Mouse (Mus musculus): ENCODE measurements around the gene Irak4. TPM values are rescaled to one million over a fixed set of nuclear protein-coding genes. Genes with fewer than 3 reads are reported as not detected.

The Irak4 gene
- polyA plus RNA-seq, 1 experiment from 2014 or later, result 2.7 TPM

DNA sequence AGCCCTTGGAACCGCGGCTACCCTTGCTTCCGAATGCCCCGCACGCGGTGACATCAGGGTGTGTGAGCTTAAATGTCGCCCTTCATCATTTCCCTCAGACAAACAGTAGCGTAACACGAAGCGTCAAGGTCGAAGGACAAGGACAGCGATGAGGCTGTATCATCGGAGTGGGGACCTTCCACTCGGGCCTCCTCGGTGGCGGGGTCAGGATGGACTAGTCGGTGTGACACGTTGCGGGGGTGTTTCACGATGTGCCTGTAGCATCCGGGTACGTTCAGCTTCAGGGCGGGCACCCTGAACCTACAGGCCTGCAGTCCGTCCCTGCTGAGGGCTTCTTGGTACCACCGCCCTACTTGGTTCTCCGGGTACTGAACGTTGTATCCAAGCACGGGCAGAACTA is 20.2 kb upstream of the Irak4 start:
- H3K27me3 ChIP-seq (ENCODE audit: control insufficient read depth, insufficient read depth, low read length), result no peaks in the 10 kb centered on the region
- H3K4me2 ChIP-seq (ENCODE audit: low read depth, severe bottlenecking), result no peak overlapping the region
- H3K9me3 ChIP-seq (ENCODE audit: control insufficient read depth, low read length), result no peaks in the 10 kb centered on the region
- no peak overlapping the region for H3K9ac ChIP-seq (ENCODE audit: low read length)
- no peak overlapping the region for H3K4me3 ChIP-seq (ENCODE audit: low read depth, low read length)
- H3K36me3 ChIP-seq (ENCODE audit: control insufficient read depth, insufficient read depth, low read length), result no peaks in the 10 kb centered on the region
- H3K27ac ChIP-seq (replicated peaks; ENCODE audit: low read depth, low read length), result no peak overlapping the region
- DNase-seq (ENCODE audit: low spot score) (no peak), ATAC-seq (ENCODE audit: insufficient number of reproducible peaks, low FRiP score, low TSS enrichment, low read depth) (no peak)
- 86% methylated on average over 28 of the region's 28 CpGs for WGBS
- no peaks in the 10 kb centered on the region for H3K4me1 ChIP-seq (ENCODE audit: control insufficient read depth, insufficient read depth, low read length)

GRCm38 (mm10) chr15:94524956-94525355 is 18.5 kb upstream of the Irak4 start:
- Histone ChIP-seq H3K9me3 (ENCODE audit: control insufficient read depth, low read length) (no peaks in the 10 kb centered on the region), H3K27ac (replicated peaks; ENCODE audit: low read depth, low read length) (no peak overlapping the region), H3K4me2 (ENCODE audit: low read depth, severe bottlenecking) (no peak overlapping the region), H3K4me3 (ENCODE audit: low read depth, low read length) (no peak overlapping the region), H3K9ac (ENCODE audit: low read length) (no peak overlapping the region), H3K36me3 (ENCODE audit: control insufficient read depth, insufficient read depth, low read length) (no peaks in the 10 kb centered on the region), H3K4me1 (ENCODE audit: control insufficient read depth, insufficient read depth, low read length) (no peaks in the 10 kb centered on the region), H3K27me3 (ENCODE audit: control insufficient read depth, insufficient read depth, low read length) (no peaks in the 10 kb centered on the region)
- 85% methylated on average over 12 of the region's 12 CpGs for WGBS
- DNase-seq (ENCODE audit: low spot score) (no peak), ATAC-seq (ENCODE audit: insufficient number of reproducible peaks, low FRiP score, low TSS enrichment, low read depth) (no peak)

GRCm38 (mm10) chr15:94530519-94530918 is 12.9 kb upstream of the Irak4 start:
- Histone ChIP-seq H3K4me3 (ENCODE audit: low read depth, low read length) (no peak overlapping the region), H3K4me2 (ENCODE audit: low read depth, severe bottlenecking) (no peak overlapping the region), H3K27ac (replicated peaks; ENCODE audit: low read depth, low read length) (no peak overlapping the region), H3K36me3 (ENCODE audit: control insufficient read depth, insufficient read depth, low read length) (no peaks in the 10 kb centered on the region), H3K4me1 (ENCODE audit: control insufficient read depth, insufficient read depth, low read length) (no peaks in the 10 kb centered on the region), H3K9ac (ENCODE audit: low read length) (no peak overlapping the region), H3K27me3 (ENCODE audit: control insufficient read depth, insufficient read depth, low read length) (no peaks in the 10 kb centered on the region), H3K9me3 (ENCODE audit: control insufficient read depth, low read length) (no peaks in the 10 kb centered on the region)
- WGBS, result 81% methylated on average over 3 of the region's 3 CpGs
- DNase-seq (ENCODE audit: low spot score) (no peak), ATAC-seq (ENCODE audit: insufficient number of reproducible peaks, low FRiP score, low TSS enrichment, low read depth) (no peak)

DNA sequence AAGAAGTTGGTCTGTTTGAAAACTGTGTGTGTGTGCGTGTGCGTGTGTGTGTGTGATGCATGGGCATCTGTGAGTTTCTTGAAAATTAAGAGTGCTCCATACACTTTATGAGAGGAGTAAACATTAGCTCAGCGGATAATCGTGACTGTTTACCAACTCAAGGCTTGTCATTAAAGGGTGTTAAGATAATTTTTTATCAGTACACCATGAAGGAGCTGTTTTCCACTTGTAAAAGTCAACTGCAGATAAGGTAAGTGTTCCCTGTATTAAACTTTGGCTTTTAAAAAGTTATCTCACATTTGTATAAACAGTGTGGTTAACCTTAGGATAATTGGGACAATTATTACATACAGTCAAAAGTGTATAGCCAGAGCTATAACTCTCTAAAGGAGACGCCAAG is 11.1 kb upstream of the Irak4 start:
- DNase-seq (ENCODE audit: low spot score) (no peak), ATAC-seq (ENCODE audit: insufficient number of reproducible peaks, low FRiP score, low TSS enrichment, low read depth) (no peak)
- H3K4me3 ChIP-seq (ENCODE audit: low read depth, low read length), result no peak overlapping the region
- 95% methylated on average over 5 of the region's 5 CpGs for WGBS
- no peak overlapping the region for H3K4me2 ChIP-seq (ENCODE audit: low read depth, severe bottlenecking)
- no peaks in the 10 kb centered on the region for H3K36me3 ChIP-seq (ENCODE audit: control insufficient read depth, insufficient read depth, low read length)
- no peaks in the 10 kb centered on the region for H3K9me3 ChIP-seq (ENCODE audit: control insufficient read depth, low read length)
- no peak overlapping the region for H3K9ac ChIP-seq (ENCODE audit: low read length)
- H3K27ac ChIP-seq (replicated peaks; ENCODE audit: low read depth, low read length), result no peak overlapping the region
- no peaks in the 10 kb centered on the region for H3K4me1 ChIP-seq (ENCODE audit: control insufficient read depth, insufficient read depth, low read length)
- H3K27me3 ChIP-seq (ENCODE audit: control insufficient read depth, insufficient read depth, low read length), result no peaks in the 10 kb centered on the region

DNA sequence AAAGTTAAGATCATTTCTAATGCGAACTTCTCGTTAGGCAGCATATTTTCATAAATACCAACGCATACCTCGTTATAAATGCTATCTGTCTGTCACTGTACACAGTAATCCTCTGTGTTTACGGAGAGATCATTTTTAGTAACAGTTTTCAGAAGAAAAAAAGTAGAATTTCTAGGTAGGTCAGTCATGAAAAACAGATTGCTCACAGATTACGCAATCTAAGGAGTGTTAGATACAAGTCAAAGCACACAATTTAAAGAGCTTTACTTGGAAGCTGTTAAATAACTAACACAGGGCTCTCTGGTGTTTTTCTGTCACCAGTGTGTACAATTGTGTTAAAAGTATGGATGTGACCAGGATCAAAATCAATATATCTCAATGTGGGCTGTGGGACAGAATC is 10.5 kb upstream of the Irak4 start:
- Histone ChIP-seq H3K27ac (replicated peaks; ENCODE audit: low read depth, low read length) (no peak overlapping the region), H3K36me3 (ENCODE audit: control insufficient read depth, insufficient read depth, low read length) (no peaks in the 10 kb centered on the region), H3K27me3 (ENCODE audit: control insufficient read depth, insufficient read depth, low read length) (no peaks in the 10 kb centered on the region), H3K4me2 (ENCODE audit: low read depth, severe bottlenecking) (no peak overlapping the region), H3K4me3 (ENCODE audit: low read depth, low read length) (no peak overlapping the region), H3K9ac (ENCODE audit: low read length) (no peak overlapping the region), H3K9me3 (ENCODE audit: control insufficient read depth, low read length) (no peaks in the 10 kb centered on the region), H3K4me1 (ENCODE audit: control insufficient read depth, insufficient read depth, low read length) (no peaks in the 10 kb centered on the region)
- no peak for ATAC-seq (ENCODE audit: insufficient number of reproducible peaks, low FRiP score, low TSS enrichment, low read depth)
- DNase-seq (ENCODE audit: low spot score), result no peak
- 95% methylated on average over 6 of the region's 6 CpGs for WGBS

DNA sequence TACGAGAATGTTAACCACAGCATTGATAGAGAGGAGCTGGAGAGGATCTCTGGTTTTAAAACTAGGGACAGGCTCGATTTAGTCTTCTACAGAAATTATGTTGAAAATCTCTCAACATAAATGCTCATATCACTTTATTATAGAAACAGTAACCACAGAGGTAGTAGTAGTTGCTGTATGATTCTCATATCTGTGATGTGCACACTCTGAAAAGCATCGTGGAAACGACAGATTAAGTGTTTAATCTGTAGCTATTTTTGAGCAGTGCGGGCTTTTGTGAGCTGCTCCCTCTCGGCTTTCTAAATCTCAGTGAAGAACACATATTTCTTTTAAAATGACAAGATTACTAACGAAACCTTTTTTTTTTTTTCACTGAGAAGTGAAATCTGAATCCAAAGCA is 7.9 kb upstream of the Irak4 start:
- no peaks in the 10 kb centered on the region for H3K9me3 ChIP-seq (ENCODE audit: control insufficient read depth, low read length)
- no peak overlapping the region for H3K27ac ChIP-seq (replicated peaks; ENCODE audit: low read depth, low read length)
- 88% methylated on average over 7 of the region's 7 CpGs for WGBS
- no peak overlapping the region for H3K9ac ChIP-seq (ENCODE audit: low read length)
- no peak overlapping the region for H3K4me2 ChIP-seq (ENCODE audit: low read depth, severe bottlenecking)
- ATAC-seq (ENCODE audit: insufficient number of reproducible peaks, low FRiP score, low TSS enrichment, low read depth) (no peak), DNase-seq (ENCODE audit: low spot score) (no peak)
- no peaks in the 10 kb centered on the region for H3K36me3 ChIP-seq (ENCODE audit: control insufficient read depth, insufficient read depth, low read length)
- no peaks in the 10 kb centered on the region for H3K4me1 ChIP-seq (ENCODE audit: control insufficient read depth, insufficient read depth, low read length)
- no peak overlapping the region for H3K4me3 ChIP-seq (ENCODE audit: low read depth, low read length)
- H3K27me3 ChIP-seq (ENCODE audit: control insufficient read depth, insufficient read depth, low read length), result no peaks in the 10 kb centered on the region

DNA sequence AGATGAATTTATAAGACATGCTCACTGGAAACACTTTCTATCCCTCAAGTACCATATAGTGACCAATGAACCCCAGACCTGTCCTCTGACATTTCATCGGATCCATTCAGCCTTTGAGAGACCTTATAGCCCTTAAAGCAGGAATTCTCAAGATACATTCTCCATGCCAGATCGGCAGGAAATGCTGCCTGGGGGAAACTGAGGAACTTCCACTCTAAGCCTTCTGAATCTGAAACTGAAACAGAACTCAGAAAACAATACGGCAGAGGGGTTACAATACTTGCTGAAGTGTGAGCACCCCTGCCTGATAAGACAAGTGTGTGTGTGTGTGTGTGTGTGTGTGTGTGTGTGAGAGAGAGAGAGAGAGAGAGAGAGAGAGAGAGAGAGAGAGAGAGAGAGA is 4.1 kb upstream of the Irak4 start:
- no peak for ATAC-seq (ENCODE audit: insufficient number of reproducible peaks, low FRiP score, low TSS enrichment, low read depth)
- H3K4me3 ChIP-seq (ENCODE audit: low read depth, low read length), result no peak overlapping the region
- no peak overlapping the region for H3K4me2 ChIP-seq (ENCODE audit: low read depth, severe bottlenecking)
- no peak for DNase-seq (ENCODE audit: low spot score)
- no peak overlapping the region for H3K9ac ChIP-seq (ENCODE audit: low read length)
- 94% methylated on average over 3 of the region's 3 CpGs for WGBS
- H3K4me1 ChIP-seq (ENCODE audit: control insufficient read depth, insufficient read depth, low read length), result peaks cover 2% of the 10 kb centered on the region; the same call in 1 of the 2 replicates
- no peaks in the 10 kb centered on the region for H3K27me3 ChIP-seq (ENCODE audit: control insufficient read depth, insufficient read depth, low read length)
- H3K27ac ChIP-seq (replicated peaks; ENCODE audit: low read depth, low read length), result no peak overlapping the region
- no peaks in the 10 kb centered on the region for H3K36me3 ChIP-seq (ENCODE audit: control insufficient read depth, insufficient read depth, low read length)
- H3K9me3 ChIP-seq (ENCODE audit: control insufficient read depth, low read length), result no peaks in the 10 kb centered on the region

DNA sequence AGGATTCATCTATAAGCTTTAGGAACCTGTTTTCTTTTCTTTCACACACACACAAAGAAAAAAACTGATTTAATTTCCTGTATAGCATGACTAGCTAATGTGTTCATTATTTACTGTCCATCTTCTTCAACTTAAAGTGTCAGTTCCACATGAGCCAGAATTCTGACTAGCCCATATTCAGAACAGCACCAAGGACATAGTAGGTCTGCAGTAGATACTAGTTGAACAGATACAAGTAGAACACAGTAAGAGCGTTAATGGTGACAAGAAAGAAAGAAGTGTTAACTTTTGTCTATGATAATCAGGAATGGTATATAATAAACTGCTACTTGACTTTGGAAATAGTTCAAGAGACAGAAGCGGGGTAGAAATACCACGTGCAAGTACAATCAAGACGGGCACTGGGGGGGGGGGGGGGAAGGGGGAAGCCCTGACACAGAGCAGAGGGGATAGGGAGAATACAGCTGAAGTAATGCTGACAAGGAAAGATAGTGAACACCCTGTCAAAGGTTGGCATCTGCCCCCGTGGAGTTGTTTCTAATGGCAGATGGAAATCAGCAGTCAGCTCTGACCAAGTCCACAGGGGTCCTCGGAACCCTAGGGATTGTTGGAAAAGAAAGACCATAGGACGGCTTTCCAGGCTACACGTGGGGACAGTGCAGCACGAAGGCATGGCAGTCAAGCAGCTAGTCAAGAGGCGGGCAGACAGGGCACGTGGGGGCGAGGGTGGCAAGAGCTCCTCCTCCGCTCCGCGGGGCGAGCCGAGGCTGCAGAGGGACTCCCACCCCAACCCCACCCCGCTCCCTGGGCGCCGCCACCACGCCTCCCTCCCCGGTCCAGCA is 655 bp upstream of the Irak4 start:
- H3K36me3 ChIP-seq (ENCODE audit: control insufficient read depth, insufficient read depth, low read length), result no peaks in the 10 kb centered on the region
- H3K4me2 ChIP-seq (ENCODE audit: low read depth, severe bottlenecking), result peak overlapping the region; percentile 56
- peak overlapping the region; percentile 85 for H3K4me3 ChIP-seq (ENCODE audit: low read depth, low read length)
- peaks cover 2% of the 10 kb centered on the region; the same call in 1 of the 2 replicates for H3K4me1 ChIP-seq (ENCODE audit: control insufficient read depth, insufficient read depth, low read length)
- ATAC-seq (ENCODE audit: insufficient number of reproducible peaks, low FRiP score, low TSS enrichment, low read depth), result peak; percentile 85
- WGBS, result 15% methylated on average over 17 of the region's 22 CpGs
- no peak for DNase-seq (ENCODE audit: low spot score)
- H3K9me3 ChIP-seq (ENCODE audit: control insufficient read depth, low read length), result no peaks in the 10 kb centered on the region
- peak overlapping the region; percentile 67 for H3K9ac ChIP-seq (ENCODE audit: low read length)
- no peaks in the 10 kb centered on the region for H3K27me3 ChIP-seq (ENCODE audit: control insufficient read depth, insufficient read depth, low read length)
- H3K27ac ChIP-seq (replicated peaks; ENCODE audit: low read depth, low read length), result no peak overlapping the region

All from limb, embryonic 11.5 days (tissue).